Mouse (Mus musculus): Measurements from ENCODE around the gene Gba.

DNA sequence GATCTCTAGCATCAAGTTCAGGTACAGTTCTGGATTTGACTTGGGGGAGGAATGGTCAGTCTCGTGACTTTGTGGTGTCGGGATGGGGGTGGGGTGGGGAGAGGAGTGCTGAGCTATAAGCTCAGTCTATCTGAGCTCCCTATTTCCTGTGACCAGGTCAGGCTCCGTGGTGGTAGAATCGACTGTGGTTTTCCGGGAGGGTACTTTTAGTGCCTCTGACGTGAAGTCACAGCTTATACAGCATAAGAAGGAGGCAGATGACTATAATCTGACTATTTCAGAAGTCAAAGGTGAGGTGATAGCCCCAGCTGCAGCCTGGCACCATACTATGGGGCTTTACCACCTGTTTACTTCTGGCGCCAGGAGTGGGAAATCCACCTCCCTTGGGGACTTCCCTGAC, 28.6 kb downstream of the Gba start:
- no peak for TF ChIP-seq MAX (IDR thresholded peaks at IDR 0.05; ENCODE audit: low read length)
- TF ChIP-seq CHD2 (IDR thresholded peaks at IDR 0.05; ENCODE audit: low read length), result no peak; the same call in 1 of the 2 replicates
- TF ChIP-seq CTCF (conservative IDR thresholded peaks at IDR 0.05 in 1 of 2, IDR thresholded peaks at IDR 0.05 in 1 of 2; ENCODE audit: low read depth in 2 of 2, low read length in 2 of 2), result no peak
- no peak for TF ChIP-seq SIN3A (IDR thresholded peaks at IDR 0.05; ENCODE audit: low read length)
- no peak for TF ChIP-seq ZC3H11A (IDR thresholded peaks at IDR 0.05; ENCODE audit: low read depth, low read length)
- TF ChIP-seq KAT2A (IDR thresholded peaks at IDR 0.05; ENCODE audit: insufficient replicate concordance, low read length), result no peak
- no peak for TF ChIP-seq HCFC1 (IDR thresholded peaks at IDR 0.05; ENCODE audit: low read depth, low read length)
- no peak for TF ChIP-seq NRF1 (IDR thresholded peaks at IDR 0.05; ENCODE audit: low read depth, low read length)
- no peak for TF ChIP-seq ZMIZ1 (IDR thresholded peaks at IDR 0.05; ENCODE audit: low read depth, low read length)
- TF ChIP-seq MAFK (IDR thresholded peaks at IDR 0.05; ENCODE audit: insufficient replicate concordance, low read length), result no peak

Data from CH12.LX (cell line).